Mouse (Mus musculus) lung, embryonic 14.5 days (tissue): ENCODE data around the gene Ttll4. TPM values are rescaled to one million over a fixed set of nuclear protein-coding genes. Genes with fewer than 3 reads are reported as not detected.
A peak's percentile ranks its signal among the peaks of the same experiment; 100 is the strongest.

ENCODE experiments used
- ATAC-seq: fragments of 200-750 bp; cut with Nextera tagmentation; 2 replicates; pipeline ENCODE4 v1.8.0; 2017; ENCODE audit warnings: mild to moderate bottlenecking, moderate TSS enrichment, moderate library complexity; ENCODE audit not compliant: insufficient read depth
- DNase-seq: peaks from one replicate; pipeline ENCODE4 v3.0.0-alpha.2; 2015
- H3K27ac ChIP-seq: fragments of 300-500 bp; sonication (generic); 2 replicates; pipeline ENCODE4 v1.5.1; 2014; ENCODE audit warnings: low read depth, mild to moderate bottlenecking, moderate library complexity
- H3K27me3 ChIP-seq: fragments of 300-500 bp; sonication (generic); 2 replicates; pipeline ENCODE4 v1.6.1; 2014; ENCODE audit warnings: low read length, control low read depth; ENCODE audit not compliant: insufficient read depth
- H3K36me3 ChIP-seq: fragments of 300-500 bp; sonication (generic); 2 replicates; pipeline ENCODE4 v1.6.1; 2014; ENCODE audit warnings: control low read depth; ENCODE audit not compliant: insufficient read depth
- H3K4me1 ChIP-seq: fragments of 300-500 bp; sonication (generic); 2 replicates; pipeline ENCODE4 v1.6.1; 2014; ENCODE audit warnings: antibody characterized with exemption, control low read depth; ENCODE audit not compliant: insufficient read depth
- H3K4me2 ChIP-seq: fragments of 300-500 bp; sonication (generic); 2 replicates; pipeline ENCODE4 v1.6.1; 2014; ENCODE audit warnings: mild to moderate bottlenecking
- H3K4me3 ChIP-seq: fragments of 300-500 bp; sonication (generic); 2 replicates; pipeline ENCODE4 v1.5.1; 2014; ENCODE audit warnings: low read depth, low read length
- H3K9ac ChIP-seq: fragments of 300-500 bp; sonication (generic); 2 replicates; pipeline ENCODE4 v1.6.1; 2014
- H3K9me3 ChIP-seq: fragments of 300-500 bp; sonication (generic); 2 replicates; pipeline ENCODE4 v1.6.1; 2016; ENCODE audit warnings: low read depth, low read length, control low read depth
- CTCF ChIP-seq: IDR thresholded peaks from 2 replicates; pipeline ENCODE4 v1.5.1; 2016; ENCODE audit warnings: antibody characterized with exemption, low read depth
- WGBS: fragments of 180-500 bp; shearing (Covaris S2); extraction: QIAGEN DNeasy Blood & Tissue Kit; methylation state at CpG from one replicate; pipeline ENCODE4 v1.1.7; 2014; 5-methylcytosine and 5-hydroxymethylcytosine counted together
- polyA plus RNA-seq: library from polyadenylated mRNA; unstranded; fragments of >200 nt; fragmentation: Nextera tagmentation; extraction: Ambion mirVana; gene quantifications from 2 replicates; pipeline ENCODE4 v1.2.1, GENCODE M21; 2014

Ttll4 gene
- polyA plus RNA-seq, 1 experiment from 2014 or later: 32.6 TPM

DNA sequence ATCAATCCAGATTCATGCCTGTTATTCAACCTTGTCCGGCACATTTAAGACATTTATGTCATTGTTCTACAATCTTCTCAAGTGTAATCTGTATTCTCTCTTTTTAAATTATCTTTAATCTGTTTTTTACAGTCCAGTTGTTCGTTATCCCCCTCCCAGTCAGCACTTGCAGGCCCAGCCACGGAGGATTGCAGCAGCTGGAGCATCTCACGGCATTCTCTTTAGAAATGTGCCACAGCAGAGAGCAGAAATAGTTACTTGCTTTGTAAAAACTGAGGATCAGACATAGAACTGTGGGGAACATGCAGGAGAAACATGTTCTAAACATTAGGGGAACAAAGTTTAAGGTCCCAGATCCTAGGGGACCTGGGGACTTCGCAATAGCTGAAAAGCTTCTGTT is 43.5 kb downstream of the Ttll4 start:
- Histone ChIP-seq H3K9ac (no peak overlapping the region), H3K27ac (peak overlapping the region; percentile 13), H3K4me1 (no peaks in the 10 kb centered on the region), H3K4me3 (no peak overlapping the region), H3K36me3 (peaks cover 25% of the 10 kb centered on the region), H3K9me3 (no peaks in the 10 kb centered on the region), H3K4me2 (no peak overlapping the region), H3K27me3 (no peaks in the 10 kb centered on the region)
- WGBS: 63% methylated on average over 5 of the region's 5 CpGs
- ATAC-seq: no peak
- no peak for TF ChIP-seq CTCF
- peak; percentile 43 for DNase-seq

DNA sequence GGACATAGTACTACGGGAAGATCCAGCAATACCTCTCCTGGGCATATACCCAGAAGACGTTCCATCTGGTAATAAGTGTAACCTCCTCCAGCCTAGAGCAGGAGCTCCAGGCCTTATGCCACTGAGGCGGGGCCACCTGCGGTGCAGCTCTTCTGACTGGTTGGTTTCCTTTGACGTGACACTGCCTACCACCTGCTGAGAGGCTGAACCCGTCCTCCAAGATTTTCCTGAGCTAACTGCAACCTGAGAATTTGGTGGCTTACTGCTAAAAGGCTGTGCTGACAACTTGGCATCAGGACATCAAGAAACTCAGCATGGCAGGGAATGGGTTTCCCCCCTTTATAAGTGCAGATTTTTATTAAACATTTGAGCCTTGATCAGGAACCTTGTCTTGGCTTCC is 48.0 kb downstream of the Ttll4 start:
- no peak overlapping the region for H3K27ac ChIP-seq
- no peak for TF ChIP-seq CTCF
- 30% methylated on average over 6 of the region's 6 CpGs for WGBS
- no peak overlapping the region for H3K4me3 ChIP-seq
- no peaks in the 10 kb centered on the region for H3K9me3 ChIP-seq
- H3K36me3 ChIP-seq: no peaks in the 10 kb centered on the region
- DNase-seq (no peak), ATAC-seq (no peak)
- H3K4me1 ChIP-seq: no peaks in the 10 kb centered on the region
- no peak overlapping the region for H3K4me2 ChIP-seq
- H3K27me3 ChIP-seq: no peaks in the 10 kb centered on the region
- H3K9ac ChIP-seq: no peak overlapping the region

DNA sequence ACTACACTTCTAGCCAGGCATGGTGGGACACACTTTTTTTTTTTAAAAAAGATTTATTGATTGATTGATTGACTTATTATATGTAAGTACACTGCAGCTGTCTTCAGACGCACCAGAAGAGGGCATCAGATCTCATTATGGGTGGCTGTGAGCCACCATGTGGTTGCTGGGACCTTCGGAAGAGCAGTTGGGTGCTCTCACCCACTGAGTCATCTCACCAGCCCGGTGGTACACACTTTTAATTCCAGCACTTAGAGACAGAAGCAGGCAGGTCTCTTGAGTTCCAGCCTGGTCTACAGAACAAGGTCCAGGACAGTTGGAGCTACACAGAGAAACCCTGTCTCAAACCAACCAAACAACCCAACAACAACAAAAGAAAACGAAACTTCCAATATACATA is 50.5 kb downstream of the Ttll4 start:
- Histone ChIP-seq H3K4me3 (no peak overlapping the region), H3K27ac (no peak overlapping the region), H3K36me3 (no peaks in the 10 kb centered on the region), H3K27me3 (no peaks in the 10 kb centered on the region), H3K4me1 (no peaks in the 10 kb centered on the region), H3K9me3 (no peaks in the 10 kb centered on the region), H3K9ac (no peak overlapping the region), H3K4me2 (no peak overlapping the region)
- TF ChIP-seq CTCF: no peak
- ATAC-seq: no peak
- DNase-seq: no peak
- 75% methylated on average over 4 of the region's 4 CpGs for whole genome bisulfite sequencing

DNA sequence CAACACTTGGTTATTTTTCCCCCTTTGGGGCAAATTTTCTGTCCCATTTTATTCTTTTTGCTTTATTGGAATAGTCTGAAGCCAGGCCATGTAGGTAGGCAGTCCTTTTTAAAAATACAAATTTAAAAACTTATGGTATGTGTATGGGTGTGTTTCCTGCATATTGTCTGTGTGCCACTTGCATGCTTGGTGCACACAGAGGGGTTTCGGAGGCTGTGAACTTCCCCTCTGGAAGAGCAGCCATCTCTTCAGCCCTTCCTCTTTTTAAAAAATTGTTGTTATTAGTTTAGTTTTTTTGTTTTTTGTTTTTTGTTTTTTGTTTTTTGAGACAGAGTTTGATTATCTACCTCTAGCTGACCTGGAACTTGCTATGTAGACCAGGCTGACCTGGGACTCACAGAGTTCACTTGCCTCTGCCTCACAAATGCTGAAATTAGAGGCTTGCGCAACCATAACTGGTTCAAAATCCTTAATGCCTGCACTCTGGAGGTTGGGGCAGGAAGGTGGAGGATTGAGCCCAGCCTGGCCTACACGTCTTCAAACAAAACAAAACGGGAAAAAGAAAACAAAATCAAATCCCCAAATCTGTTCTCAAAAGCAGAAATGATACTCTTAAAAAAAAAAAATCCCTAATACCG is 51.0 kb downstream of the Ttll4 start:
- Histone ChIP-seq H3K27me3 (no peaks in the 10 kb centered on the region), H3K27ac (no peak overlapping the region), H3K4me1 (no peaks in the 10 kb centered on the region), H3K36me3 (no peaks in the 10 kb centered on the region), H3K9me3 (no peaks in the 10 kb centered on the region), H3K4me3 (peak overlapping the region; percentile 46; the same call in 1 of the 2 replicates), H3K4me2 (peak overlapping the region; percentile 94), H3K9ac (peak overlapping the region; percentile 64; the same call in 1 of the 2 replicates)
- DNase-seq (no peak), ATAC-seq (no peak)
- TF ChIP-seq CTCF: no peak
- 35% methylated on average over 5 of the region's 5 CpGs for WGBS

DNA sequence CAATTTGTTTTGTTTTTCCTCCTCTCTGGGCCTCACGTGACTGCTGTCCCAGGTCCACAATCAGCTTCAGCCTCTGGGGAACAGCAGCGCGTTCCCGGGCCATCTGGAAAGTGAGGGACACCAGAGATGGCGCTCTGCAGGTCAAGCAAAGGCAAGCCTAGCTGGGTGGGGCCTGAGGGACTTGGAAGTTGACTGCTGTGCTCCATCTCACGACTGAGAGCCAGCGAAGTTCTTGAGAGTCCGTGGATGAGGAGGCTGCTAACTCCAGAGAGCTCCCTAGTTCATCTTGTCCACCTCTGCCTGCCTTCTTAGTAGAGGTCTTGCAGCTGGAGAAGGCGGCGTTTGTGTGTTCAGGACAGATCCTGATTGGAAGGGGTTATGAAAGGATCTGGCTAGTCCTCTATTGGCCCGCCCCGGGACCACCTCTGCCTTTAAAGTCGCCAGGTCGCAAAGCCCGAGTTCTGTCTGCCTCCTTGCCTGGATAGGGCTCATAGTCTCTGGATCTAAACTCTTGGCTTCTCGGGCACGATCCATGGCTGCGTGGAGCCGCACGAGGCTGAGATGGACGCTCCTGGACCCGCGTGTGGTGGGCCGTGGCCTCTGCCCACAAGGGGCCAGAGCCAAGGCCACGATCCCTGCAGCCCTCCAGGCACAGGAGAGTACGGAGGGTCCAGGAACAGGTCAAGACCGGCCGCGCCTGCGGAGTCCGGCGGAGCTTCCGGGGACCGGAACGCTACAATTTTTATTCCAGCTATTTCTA is 51.7 kb downstream of the Ttll4 start, which contains the start of gene Cyp27a1:
TSS of gene Cyp27a1 (plus strand) at position 476 of the 760 bp plus-strand sequence.
- 1% methylated on average over 35 of the region's 35 CpGs for WGBS
- no peaks in the 10 kb centered on the region for H3K4me1 ChIP-seq
- H3K9ac ChIP-seq: peak within 1 kb of the TSS; percentile 64
- ATAC-seq (peak; percentile 82), DNase-seq (peak; percentile 76)
- no peaks in the 10 kb centered on the region for H3K36me3 ChIP-seq
- no peaks in the 10 kb centered on the region for H3K9me3 ChIP-seq
- H3K4me3 ChIP-seq: peak within 1 kb of the TSS; percentile 46
- H3K4me2 ChIP-seq: peak within 1 kb of the TSS; percentile 94
- H3K27ac ChIP-seq: no peak within 1 kb of the TSS
- H3K27me3 ChIP-seq: no peaks in the 10 kb centered on the region
- 0 out of 2 replicates have a peak, but pooled peaks have one; percentile 20 for TF ChIP-seq CTCF

DNA sequence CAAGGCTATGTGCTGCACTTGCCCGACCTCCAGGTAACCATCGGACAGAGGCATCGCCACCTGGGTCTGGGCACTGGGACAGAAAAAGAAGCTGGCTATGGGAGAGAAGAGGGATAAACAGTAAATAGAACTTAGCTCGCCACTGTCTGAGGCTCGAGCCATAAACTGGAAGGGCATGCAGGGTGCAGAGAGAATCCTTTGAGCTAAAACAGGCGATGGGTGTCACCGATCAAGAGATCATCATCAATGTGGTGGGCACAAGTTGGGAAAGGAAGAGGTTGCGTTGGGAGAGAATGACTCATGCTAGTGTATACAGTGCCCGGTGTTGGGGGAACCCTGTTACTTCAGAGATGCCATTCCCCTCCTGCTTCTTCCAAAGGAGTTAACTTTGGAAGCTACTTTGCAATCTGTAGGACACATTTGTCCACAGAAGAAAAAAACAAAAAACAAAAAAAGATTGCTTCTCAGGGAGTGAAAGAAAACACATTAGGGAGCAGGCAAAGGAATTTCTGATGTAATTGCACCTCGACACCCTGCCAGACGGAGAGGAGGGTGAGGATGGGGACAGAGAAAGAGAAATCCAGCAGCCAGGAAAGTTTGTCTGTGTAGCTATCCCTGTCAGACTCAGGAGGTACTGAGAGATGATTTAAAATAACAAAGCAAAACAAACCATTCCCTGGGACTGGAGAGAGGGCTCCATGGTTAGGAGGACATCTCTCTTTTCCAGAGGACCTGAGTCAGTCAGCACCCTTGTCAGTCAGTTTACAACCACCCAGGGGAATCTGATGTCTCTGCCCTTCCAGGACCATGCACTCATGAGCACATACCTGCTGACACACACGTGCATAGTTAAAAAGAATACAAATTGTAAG is 52.5 kb downstream of the Ttll4 start:
- no peak for ATAC-seq
- Histone ChIP-seq H3K9ac (peak overlapping the region; percentile 64), H3K36me3 (no peaks in the 10 kb centered on the region), H3K27ac (no peak overlapping the region), H3K4me2 (peak overlapping the region; percentile 94), H3K27me3 (no peaks in the 10 kb centered on the region), H3K4me1 (no peaks in the 10 kb centered on the region), H3K4me3 (peak overlapping the region; percentile 46), H3K9me3 (no peaks in the 10 kb centered on the region)
- DNase-seq: no peak
- 22% methylated on average over 12 of the region's 12 CpGs for WGBS
- TF ChIP-seq CTCF: no peak

DNA sequence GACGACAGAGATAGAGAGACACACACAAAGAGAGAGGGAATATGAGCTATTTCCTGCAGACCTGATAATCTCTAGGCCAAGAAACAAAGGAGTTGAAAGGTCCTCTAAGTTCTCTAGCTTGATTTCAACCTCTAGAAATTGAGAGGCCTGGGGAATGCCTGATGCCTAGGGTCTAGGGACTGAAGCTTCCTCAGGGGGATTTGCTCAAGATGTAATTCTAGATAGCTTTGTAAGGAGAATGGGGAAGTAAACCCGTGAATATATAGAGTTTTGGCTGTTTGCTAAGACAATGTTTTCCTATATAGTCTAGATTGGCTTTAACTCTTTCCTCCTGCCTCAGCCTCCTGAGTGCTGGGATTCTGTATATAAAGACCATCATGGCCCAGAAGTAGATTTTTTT is 53.4 kb downstream of the Ttll4 start:
- Histone ChIP-seq H3K9me3 (no peaks in the 10 kb centered on the region), H3K9ac (no peak overlapping the region), H3K27ac (no peak overlapping the region), H3K4me2 (no peak overlapping the region), H3K4me1 (no peaks in the 10 kb centered on the region), H3K4me3 (no peak overlapping the region), H3K27me3 (no peaks in the 10 kb centered on the region), H3K36me3 (no peaks in the 10 kb centered on the region)
- TF ChIP-seq CTCF: no peak
- ATAC-seq: no peak
- 44% methylated on average over 2 of the region's 2 CpGs for WGBS
- DNase-seq: no peak
